Comparison of ENCODE assay signal across 8 mouse cellular contexts in genomic region chr3:51531473-51532281, GRCm38 (mm10). TPM values are rescaled to one million over a fixed set of nuclear protein-coding genes. Genes with fewer than 3 reads are reported as not detected.
DNase-seq lines count a peak whose midpoint lies in the region; ATAC-seq lines count a peak whose summit lies in the region.

No protein-coding gene starts in this region.

- DNase-seq in limb, embryonic 10.5 days (ENCODE audit: low spot score) = no peak
- peak; percentile 87 to 91 for DNase-seq in cerebellum, adult 18-20 months
- DNase-seq in heart, postnatal 4 days = peak; percentile 39
- no peak for DNase-seq in natural killer cell, adult 2 months (ENCODE audit: low spot score in 2 of 2)
- DNase-seq in embryo, embryonic 9.5 days (ENCODE audit: extremely low spot score) = no peak

- H3K9me3 ChIP-seq in limb, embryonic 12.5 days = no peaks in the 10 kb centered on the region
- H3K9me3 ChIP-seq in limb, embryonic 10.5 days (replicated peaks) = no peaks in the 10 kb centered on the region
- no peaks in the 10 kb centered on the region for H3K9me3 ChIP-seq in limb, embryonic 13.5 days
- H3K9me3 ChIP-seq in neural tube, embryonic 14.5 days (ENCODE audit: control insufficient read depth, low read length) = no peaks in the 10 kb centered on the region

- H3K4me1 ChIP-seq in limb, embryonic 12.5 days (replicated peaks) = peaks cover 13% of the 10 kb centered on the region; the same call in 1 of the 2 replicates
- 0 out of 2 replicates have a peak, but pooled peaks cover 2% of the 10 kb centered on the region for H3K4me1 ChIP-seq in limb, embryonic 10.5 days
- H3K4me1 ChIP-seq in limb, embryonic 13.5 days = peaks cover 25% of the 10 kb centered on the region
- 0 out of 2 replicates have a peak, but pooled peaks cover 4% of the 10 kb centered on the region for H3K4me1 ChIP-seq in neural tube, embryonic 14.5 days (ENCODE audit: control insufficient read depth, insufficient read depth, low read length)

- 77% methylated on average over 13 of the region's 13 CpGs for WGBS in limb, embryonic 12.5 days
- WGBS in limb, embryonic 10.5 days = 86% methylated on average over 13 of the region's 13 CpGs
- 73% methylated on average over 13 of the region's 13 CpGs for WGBS in limb, embryonic 13.5 days
- WGBS in neural tube, embryonic 14.5 days = 52% methylated on average over 13 of the region's 13 CpGs

- no peaks in the 10 kb centered on the region for H3K27me3 ChIP-seq in limb, embryonic 12.5 days
- no peaks in the 10 kb centered on the region for H3K27me3 ChIP-seq in limb, embryonic 10.5 days (ENCODE audit: low read depth, poor library complexity, severe bottlenecking)
- H3K27me3 ChIP-seq in limb, embryonic 13.5 days = no peaks in the 10 kb centered on the region
- H3K27me3 ChIP-seq in neural tube, embryonic 14.5 days (ENCODE audit: control insufficient read depth, insufficient read depth, low read length) = no peaks in the 10 kb centered on the region

- no peak for ATAC-seq in limb, embryonic 12.5 days (ENCODE audit: insufficient number of reproducible peaks, insufficient read depth, low FRiP score, low TSS enrichment, low read depth)
- ATAC-seq in limb, embryonic 13.5 days (ENCODE audit: low FRiP score, low read depth) = peak; percentile 45; the same call in 1 of the 2 replicates
- ATAC-seq in neural tube, embryonic 14.5 days (ENCODE audit: low read depth) = peak; percentile 81

- peaks cover 93% of the 10 kb centered on the region for H3K36me3 ChIP-seq in limb, embryonic 12.5 days
- H3K36me3 ChIP-seq in limb, embryonic 10.5 days = peaks cover 92% of the 10 kb centered on the region
- peaks cover 91% of the 10 kb centered on the region for H3K36me3 ChIP-seq in limb, embryonic 13.5 days
- H3K36me3 ChIP-seq in neural tube, embryonic 14.5 days (ENCODE audit: control insufficient read depth, insufficient read depth, low read length) = peaks cover 37% of the 10 kb centered on the region

- H3K4me2 ChIP-seq in limb, embryonic 12.5 days = no peak overlapping the region
- H3K4me2 ChIP-seq in limb, embryonic 13.5 days (replicated peaks) = no peak overlapping the region
- H3K4me2 ChIP-seq in neural tube, embryonic 14.5 days (ENCODE audit: low read depth, low read length) = no peak overlapping the region

- H3K27ac ChIP-seq in limb, embryonic 12.5 days = peak overlapping the region; percentile 41
- no peak overlapping the region for H3K27ac ChIP-seq in limb, embryonic 10.5 days
- peak overlapping the region; percentile 39; the same call in 1 of the 2 replicates for H3K27ac ChIP-seq in limb, embryonic 13.5 days
- peak overlapping the region; percentile 39 for H3K27ac ChIP-seq in neural tube, embryonic 14.5 days (ENCODE audit: low read depth, low read length)

- no peak overlapping the region for H3K9ac ChIP-seq in limb, embryonic 12.5 days (replicated peaks)
- H3K9ac ChIP-seq in limb, embryonic 13.5 days = no peak overlapping the region
- H3K9ac ChIP-seq in neural tube, embryonic 14.5 days (replicated peaks; ENCODE audit: low read depth, low read length) = no peak overlapping the region

- no peak overlapping the region for H3K4me3 ChIP-seq in limb, embryonic 12.5 days (replicated peaks)
- H3K4me3 ChIP-seq in limb, embryonic 10.5 days = no peak overlapping the region
- no peak overlapping the region for H3K4me3 ChIP-seq in limb, embryonic 13.5 days
- H3K4me3 ChIP-seq in neural tube, embryonic 14.5 days (ENCODE audit: low read depth, low read length) = no peak overlapping the region

RNA-seq across cellular contexts. Expression of gene Setd7, which starts 29.0 kb away (rescaled TPM):
- 4.8 and 5.2 TPM in 2 replicates for polyA plus RNA-seq in limb, embryonic 12.5 days (2016; fragmentation: Nextera tagmentation; extraction: Ambion mirVana)
- 2.7 and 4.8 TPM in 2 replicates for polyA plus RNA-seq in limb, embryonic 10.5 days (2016; fragmentation: Nextera tagmentation; extraction: Ambion mirVana)
- 10 to 100 TPM; 54.0 to 58.7 TPM for total RNA-seq in heart, postnatal 4 days (2021)
- 4.9 and 5.1 TPM in 2 replicates for polyA plus RNA-seq in limb, embryonic 13.5 days (2015; fragmentation: Nextera tagmentation; extraction: Ambion mirVana)
- polyA plus RNA-seq in neural tube, embryonic 14.5 days (2014; fragmentation: Nextera tagmentation; extraction: Ambion mirVana) = 3.0 and 4.2 TPM in 2 replicates

RNA-seq across cellular contexts. Expression of gene Rab33b, which starts 48.0 kb away (rescaled TPM):
- polyA plus RNA-seq in limb, embryonic 12.5 days (2016; fragmentation: Nextera tagmentation; extraction: Ambion mirVana) = 23.9 and 24.2 TPM in 2 replicates
- 11.2 and 14.2 TPM in 2 replicates for polyA plus RNA-seq in limb, embryonic 10.5 days (2016; fragmentation: Nextera tagmentation; extraction: Ambion mirVana)
- total RNA-seq in heart, postnatal 4 days (2021) = 10 to 100 TPM; 13.6 to 14.3 TPM
- 29.1 and 29.5 TPM in 2 replicates for polyA plus RNA-seq in limb, embryonic 13.5 days (2015; fragmentation: Nextera tagmentation; extraction: Ambion mirVana)
- 24.5 and 31.1 TPM in 2 replicates for polyA plus RNA-seq in neural tube, embryonic 14.5 days (2014; fragmentation: Nextera tagmentation; extraction: Ambion mirVana)

Comparison
In these comparisons a context has a peak if more than half of its experiments do, and no peak if none do; other contexts are left out.
1. DNase-seq: peak in cerebellum, adult 18-20 months (2 of 2) and heart, postnatal 4 days (single experiment); none in limb, embryonic 10.5 days (single experiment), natural killer cell, adult 2 months (0 of 2) and embryo, embryonic 9.5 days (single experiment).